Mouse (Mus musculus): ENCODE data around the gene B230104I21Rik.

The B230104I21Rik gene

GRCm38 (mm10) chr4:154393196-154394122, 57.5 kb downstream of the B230104I21Rik start:
- DNase-seq (ENCODE audit: low read depth in 1 of 2, low spot score in 2 of 2): no peak

- DNase-seq (ENCODE audit: low read depth in 1 of 2, low spot score in 2 of 2): no peak
These were observed 58.3 kb downstream of the B230104I21Rik start for GRCm38 (mm10) chr4:154394123-154394722.

GRCm38 (mm10) chr4:154396652-154397301, 60.9 kb downstream of the B230104I21Rik start:
- no peak for DNase-seq (ENCODE audit: low read depth in 1 of 2, low spot score in 2 of 2)
